Mouse (Mus musculus): Measurements from ENCODE around the gene Naa80. TPM values are rescaled to one million over a fixed set of nuclear protein-coding genes. Genes with fewer than 3 reads are reported as not detected.

Naa80 gene
- 12.2 and 15.2 TPM in 2 replicates for polyA plus RNA-seq (2014; fragmentation: Nextera tagmentation; extraction: Ambion mirVana)

GRCm38 (mm10) chr9:107578587-107578986 is at the start of gene Naa80:
Naa80 (plus strand) TSS chr9:107578887.
- no peak within 1 kb of the TSS; the same call in 1 of the 2 replicates for H3K27ac ChIP-seq (ENCODE audit: low read depth, low read length)

GRCm38 (mm10) chr9:107533791-107534407 is 44.8 kb upstream of the Naa80 start, which contains the start of gene Tmem115:
Tmem115 (plus strand) TSS chr9:107533945.
- WGBS (ENCODE audit: insufficient replicate concordance) = 1% methylated on average over 48 of the region's 48 CpGs
- ATAC-seq (replicated peaks; ENCODE audit: insufficient number of reproducible peaks, low FRiP score, low TSS enrichment) = peak; percentile 94

More at GRCm38 (mm10) chr9:107578587-107578986, at the start of gene Naa80:
- WGBS (ENCODE audit: insufficient replicate concordance) = 74% methylated on average over 3 of the region's 3 CpGs
- Histone ChIP-seq H3K4me1 (ENCODE audit: control insufficient read depth, insufficient read depth, low read length) (peaks cover 19% of the 10 kb centered on the region), H3K9ac (ENCODE audit: low read depth, low read length) (no peak within 1 kb of the TSS), H3K36me3 (ENCODE audit: control insufficient read depth, insufficient read depth, low read length) (peaks cover under 1% of the 10 kb centered on the region; the same call in 1 of the 2 replicates), H3K4me3 (ENCODE audit: low read depth, low read length) (no peak within 1 kb of the TSS), H3K9me3 (replicated peaks; ENCODE audit: control insufficient read depth, low read length) (no peaks in the 10 kb centered on the region), H3K27me3 (ENCODE audit: control insufficient read depth, insufficient read depth, low read length) (no peaks in the 10 kb centered on the region), H3K4me2 (no peak within 1 kb of the TSS)
- no peak for ATAC-seq (replicated peaks; ENCODE audit: insufficient number of reproducible peaks, low FRiP score, low TSS enrichment)

DNA sequence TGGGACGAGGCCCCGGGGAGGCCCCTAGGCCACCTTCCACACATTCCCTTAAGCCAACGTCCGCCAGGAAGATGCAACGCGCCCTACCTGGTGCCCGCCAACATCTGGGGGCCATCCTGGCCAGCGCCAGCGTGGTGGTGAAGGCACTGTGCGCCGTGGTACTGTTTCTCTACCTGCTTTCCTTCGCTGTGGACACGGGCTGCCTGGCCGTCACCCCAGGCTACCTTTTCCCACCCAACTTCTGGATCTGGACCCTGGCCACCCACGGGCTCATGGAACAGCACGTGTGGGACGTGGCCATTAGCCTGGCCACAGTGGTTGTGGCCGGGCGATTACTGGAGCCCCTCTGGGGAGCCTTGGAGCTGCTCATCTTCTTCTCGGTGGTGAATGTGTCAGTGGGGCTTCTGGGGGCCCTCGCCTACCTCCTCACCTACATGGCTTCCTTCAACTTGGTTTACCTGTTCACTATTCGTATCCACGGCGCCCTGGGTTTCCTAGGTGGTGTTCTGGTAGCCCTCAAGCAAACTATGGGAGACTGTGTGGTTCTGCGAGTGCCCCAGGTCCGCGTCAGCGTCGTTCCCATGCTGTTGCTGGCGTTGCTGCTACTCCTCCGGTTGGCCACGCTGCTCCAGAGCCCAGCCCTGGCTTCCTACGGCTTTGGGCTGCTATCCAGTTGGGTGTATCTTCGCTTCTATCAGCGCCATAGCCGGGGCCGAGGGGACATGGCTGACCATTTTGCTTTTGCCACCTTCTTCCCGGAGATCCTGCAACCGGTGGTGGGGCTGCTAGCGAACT is 44.1 kb upstream of the Naa80 start:
- H3K27me3 ChIP-seq (ENCODE audit: control insufficient read depth, insufficient read depth, low read length) = peaks cover 4% of the 10 kb centered on the region; the same call in 1 of the 2 replicates
- H3K4me1 ChIP-seq (ENCODE audit: control insufficient read depth, insufficient read depth, low read length) = peaks cover 25% of the 10 kb centered on the region
- H3K9ac ChIP-seq (ENCODE audit: low read depth, low read length) = peak overlapping the region; percentile 94
- peak overlapping the region; percentile 64 for H3K27ac ChIP-seq (ENCODE audit: low read depth, low read length)
- 0 out of 2 replicates have a peak, but pooled peaks have one; percentile 14 for ATAC-seq (replicated peaks; ENCODE audit: insufficient number of reproducible peaks, low FRiP score, low TSS enrichment)
- peak overlapping the region; percentile 93 for H3K4me2 ChIP-seq
- WGBS (ENCODE audit: insufficient replicate concordance) = under 1% methylated on average over 40 of the region's 40 CpGs
- no peaks in the 10 kb centered on the region for H3K9me3 ChIP-seq (replicated peaks; ENCODE audit: control insufficient read depth, low read length)
- H3K36me3 ChIP-seq (ENCODE audit: control insufficient read depth, insufficient read depth, low read length) = 0 out of 2 replicates have a peak, but pooled peaks cover 8% of the 10 kb centered on the region
- peak overlapping the region; percentile 92 for H3K4me3 ChIP-seq (ENCODE audit: low read depth, low read length)

More at GRCm38 (mm10) chr9:107533791-107534407, 44.8 kb upstream of the Naa80 start, which contains the start of gene Tmem115:
- Histone ChIP-seq H3K27me3 (ENCODE audit: control insufficient read depth, insufficient read depth, low read length) (peaks cover 4% of the 10 kb centered on the region; the same call in 1 of the 2 replicates), H3K4me1 (ENCODE audit: control insufficient read depth, insufficient read depth, low read length) (peaks cover 25% of the 10 kb centered on the region), H3K9me3 (replicated peaks; ENCODE audit: control insufficient read depth, low read length) (no peaks in the 10 kb centered on the region), H3K36me3 (ENCODE audit: control insufficient read depth, insufficient read depth, low read length) (0 out of 2 replicates have a peak, but pooled peaks cover 2% of the 10 kb centered on the region), H3K27ac (ENCODE audit: low read depth, low read length) (peak within 1 kb of the TSS; percentile 64), H3K4me2 (peak within 1 kb of the TSS; percentile 93), H3K9ac (ENCODE audit: low read depth, low read length) (peak within 1 kb of the TSS; percentile 94), H3K4me3 (ENCODE audit: low read depth, low read length) (peak within 1 kb of the TSS; percentile 92)

DNA sequence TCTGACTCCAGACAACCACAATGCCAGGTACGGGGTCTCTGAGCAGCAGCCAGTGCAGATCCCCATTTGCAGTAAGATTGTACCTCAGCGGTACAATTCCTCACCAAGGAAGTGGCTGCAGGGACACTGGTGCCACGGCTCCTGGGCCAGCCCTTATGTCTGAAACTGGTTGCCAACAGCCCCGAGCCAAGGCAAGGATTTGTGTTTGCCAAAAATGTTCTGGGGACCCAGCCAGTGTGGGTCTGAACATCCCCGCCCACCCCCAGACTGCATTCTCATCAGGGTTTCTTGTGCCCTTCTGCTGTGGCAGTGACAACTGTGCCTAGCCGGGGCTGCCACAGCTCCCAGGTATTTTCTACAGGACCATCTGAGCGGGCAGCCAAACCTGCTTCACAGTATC is 40.5 kb upstream of the Naa80 start:
- no peak overlapping the region for H3K4me2 ChIP-seq
- WGBS (ENCODE audit: insufficient replicate concordance) = 95% methylated on average over 7 of the region's 7 CpGs
- no peaks in the 10 kb centered on the region for H3K9me3 ChIP-seq (replicated peaks; ENCODE audit: control insufficient read depth, low read length)
- H3K9ac ChIP-seq (ENCODE audit: low read depth, low read length) = no peak overlapping the region
- 0 out of 2 replicates have a peak, but pooled peaks cover 9% of the 10 kb centered on the region for H3K36me3 ChIP-seq (ENCODE audit: control insufficient read depth, insufficient read depth, low read length)
- no peak overlapping the region for H3K4me3 ChIP-seq (ENCODE audit: low read depth, low read length)
- no peak overlapping the region for H3K27ac ChIP-seq (ENCODE audit: low read depth, low read length)
- no peaks in the 10 kb centered on the region for H3K27me3 ChIP-seq (ENCODE audit: control insufficient read depth, insufficient read depth, low read length)
- H3K4me1 ChIP-seq (ENCODE audit: control insufficient read depth, insufficient read depth, low read length) = peaks cover 40% of the 10 kb centered on the region
- no peak for ATAC-seq (replicated peaks; ENCODE audit: insufficient number of reproducible peaks, low FRiP score, low TSS enrichment)

DNA sequence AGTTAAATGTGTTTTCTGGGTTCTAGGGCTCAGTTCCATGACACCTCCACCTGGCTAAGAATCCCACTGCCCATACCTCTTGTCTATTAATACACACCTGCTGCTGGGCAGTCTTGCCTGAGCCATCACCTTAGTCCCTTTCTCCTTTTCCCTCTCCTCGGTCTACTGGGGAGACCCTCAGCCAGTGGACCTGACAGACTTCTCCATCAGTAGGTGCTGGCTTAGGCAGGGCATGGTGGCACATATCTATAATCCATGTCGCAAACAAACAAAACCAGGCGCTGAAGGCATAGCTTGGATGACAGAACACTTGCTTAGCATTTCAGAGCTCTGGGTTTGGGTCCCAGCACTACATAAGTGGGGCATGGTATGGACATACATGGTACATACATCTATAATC is 40.0 kb upstream of the Naa80 start:
- 94% methylated on average over 3 of the region's 3 CpGs for WGBS (ENCODE audit: insufficient replicate concordance)
- Histone ChIP-seq H3K4me3 (ENCODE audit: low read depth, low read length) (no peak overlapping the region), H3K27me3 (ENCODE audit: control insufficient read depth, insufficient read depth, low read length) (no peaks in the 10 kb centered on the region), H3K9ac (ENCODE audit: low read depth, low read length) (no peak overlapping the region), H3K27ac (ENCODE audit: low read depth, low read length) (no peak overlapping the region), H3K4me2 (no peak overlapping the region), H3K4me1 (ENCODE audit: control insufficient read depth, insufficient read depth, low read length) (peaks cover 40% of the 10 kb centered on the region), H3K36me3 (ENCODE audit: control insufficient read depth, insufficient read depth, low read length) (0 out of 2 replicates have a peak, but pooled peaks cover 9% of the 10 kb centered on the region), H3K9me3 (replicated peaks; ENCODE audit: control insufficient read depth, low read length) (no peaks in the 10 kb centered on the region)
- no peak for ATAC-seq (replicated peaks; ENCODE audit: insufficient number of reproducible peaks, low FRiP score, low TSS enrichment)

- Histone ChIP-seq H3K4me2 (no peak overlapping the region), H3K9me3 (replicated peaks; ENCODE audit: control insufficient read depth, low read length) (no peaks in the 10 kb centered on the region), H3K4me1 (ENCODE audit: control insufficient read depth, insufficient read depth, low read length) (peaks cover 40% of the 10 kb centered on the region), H3K27me3 (ENCODE audit: control insufficient read depth, insufficient read depth, low read length) (no peaks in the 10 kb centered on the region), H3K4me3 (ENCODE audit: low read depth, low read length) (no peak overlapping the region), H3K9ac (ENCODE audit: low read depth, low read length) (no peak overlapping the region), H3K36me3 (ENCODE audit: control insufficient read depth, insufficient read depth, low read length) (0 out of 2 replicates have a peak, but pooled peaks cover 9% of the 10 kb centered on the region), H3K27ac (ENCODE audit: low read depth, low read length) (no peak overlapping the region)
- no peak for ATAC-seq (replicated peaks; ENCODE audit: insufficient number of reproducible peaks, low FRiP score, low TSS enrichment)
- 91% methylated on average over 8 of the region's 8 CpGs for WGBS (ENCODE audit: insufficient replicate concordance)
Measured at GRCm38 (mm10) chr9:107539940-107540339, 38.7 kb upstream of the Naa80 start.

GRCm38 (mm10) chr9:107540420-107540819 is 38.3 kb upstream of the Naa80 start:
- Histone ChIP-seq H3K4me3 (ENCODE audit: low read depth, low read length) (no peak overlapping the region), H3K27ac (ENCODE audit: low read depth, low read length) (no peak overlapping the region), H3K4me1 (ENCODE audit: control insufficient read depth, insufficient read depth, low read length) (peaks cover 36% of the 10 kb centered on the region), H3K4me2 (no peak overlapping the region), H3K9ac (ENCODE audit: low read depth, low read length) (no peak overlapping the region), H3K9me3 (replicated peaks; ENCODE audit: control insufficient read depth, low read length) (no peaks in the 10 kb centered on the region), H3K36me3 (ENCODE audit: control insufficient read depth, insufficient read depth, low read length) (0 out of 2 replicates have a peak, but pooled peaks cover 9% of the 10 kb centered on the region), H3K27me3 (ENCODE audit: control insufficient read depth, insufficient read depth, low read length) (no peaks in the 10 kb centered on the region)
- 74% methylated on average over 4 of the region's 4 CpGs for WGBS (ENCODE audit: insufficient replicate concordance)
- no peak for ATAC-seq (replicated peaks; ENCODE audit: insufficient number of reproducible peaks, low FRiP score, low TSS enrichment)

DNA sequence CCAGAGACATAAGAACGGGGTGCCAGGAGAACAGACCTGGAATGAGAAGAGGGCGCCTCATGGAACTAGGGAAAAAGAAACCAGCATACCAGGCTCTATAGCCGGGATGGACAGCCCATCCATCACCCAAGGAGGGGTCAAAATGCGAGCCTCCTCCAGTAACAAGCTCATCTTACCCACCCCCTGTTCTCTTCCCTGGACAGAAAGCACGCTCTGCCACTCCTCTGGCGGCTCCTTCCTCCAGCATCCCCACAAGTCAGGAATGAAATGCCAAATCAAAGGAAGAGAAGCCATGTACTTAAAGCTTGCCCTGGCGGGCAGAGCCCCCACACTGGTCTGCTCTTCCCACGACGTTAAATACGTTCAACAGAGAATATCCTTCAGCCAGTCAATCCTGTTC is 37.7 kb upstream of the Naa80 start:
- H3K4me2 ChIP-seq = peak overlapping the region; percentile 73
- ATAC-seq (replicated peaks; ENCODE audit: insufficient number of reproducible peaks, low FRiP score, low TSS enrichment) = no peak
- H3K4me3 ChIP-seq (ENCODE audit: low read depth, low read length) = peak overlapping the region; percentile 60
- H3K9me3 ChIP-seq (replicated peaks; ENCODE audit: control insufficient read depth, low read length) = no peaks in the 10 kb centered on the region
- H3K4me1 ChIP-seq (ENCODE audit: control insufficient read depth, insufficient read depth, low read length) = peaks cover 30% of the 10 kb centered on the region
- no peak overlapping the region for H3K27ac ChIP-seq (ENCODE audit: low read depth, low read length)
- 36% methylated on average over 10 of the region's 10 CpGs for WGBS (ENCODE audit: insufficient replicate concordance)
- no peaks in the 10 kb centered on the region for H3K27me3 ChIP-seq (ENCODE audit: control insufficient read depth, insufficient read depth, low read length)
- peak overlapping the region; percentile 11; the same call in 1 of the 2 replicates for H3K9ac ChIP-seq (ENCODE audit: low read depth, low read length)
- H3K36me3 ChIP-seq (ENCODE audit: control insufficient read depth, insufficient read depth, low read length) = 0 out of 2 replicates have a peak, but pooled peaks cover 9% of the 10 kb centered on the region

Measured in heart, embryonic 11.5 days (tissue).